Mouse (Mus musculus) left cerebral cortex, adult 8-10 months (tissue): Measurements from ENCODE around the gene Cldn34b1. TPM values are rescaled to one million over a fixed set of nuclear protein-coding genes. Genes with fewer than 3 reads are reported as not detected.
"Not testable (repeated sequence)": the region's sequence is repeated elsewhere in the genome, so short reads cannot be mapped to it uniquely, and the experiment has no call there.

Experiments
- DNase-seq, 2 experiments: peaks; one replicate each; pipeline ENCODE4 v3.0.0; 2022; ENCODE audit warnings: low spot score in 2 of 2
- total RNA-seq, 4 experiments: library from RNA; stranded (reverse); gene quantifications; 2 replicates each; pipeline ENCODE4 v1.2.4; 2022

Gene Cldn34b1
- total RNA-seq = not detected

- DNase-seq = not testable (repeated sequence)
These were observed at the start of gene Cldn34b1 for GRCm38 (mm10) chrX:154890167-154890566. Gene Cldn34b1 (minus strand): TSS chrX:154890267.

DNA sequence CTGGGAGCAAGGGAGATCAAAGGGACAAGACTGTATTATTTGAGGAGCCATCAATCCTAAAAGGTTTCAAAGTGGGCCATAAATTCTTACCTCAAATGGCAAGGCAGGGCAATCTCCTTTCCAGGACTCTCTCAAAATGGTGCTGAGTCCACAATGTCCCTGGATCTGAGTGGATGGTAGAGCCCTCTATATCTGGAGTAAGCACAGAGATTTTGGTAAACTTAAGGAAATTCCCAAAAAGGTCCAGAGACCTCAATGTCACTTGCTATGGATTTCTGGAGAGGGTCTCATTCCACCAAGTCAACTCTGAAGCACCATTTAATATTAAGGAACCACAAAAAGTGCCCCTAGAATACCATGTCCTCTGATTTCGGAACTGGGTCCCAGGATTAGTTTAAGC lies 45.8 kb upstream of the Cldn34b1 start, which contains the start of gene Magea6:
Magea6 (minus strand) TSS at position 101 of the 400 bp plus-strand sequence.
- not testable (repeated sequence) for DNase-seq

Other genes starting within 250 kb of the Cldn34b1 start
- not detected for gene Magea6, start 45.7 kb upstream of the Cldn34b1 start, total RNA-seq
- gene Magea3, start 59.2 kb upstream of the Cldn34b1 start, total RNA-seq = not detected
- gene Magea8, start 105.6 kb upstream of the Cldn34b1 start, total RNA-seq = not detected
- not detected for gene Magea5, start 172.9 kb upstream of the Cldn34b1 start, total RNA-seq
- gene Magea1, start 199.5 kb upstream of the Cldn34b1 start, total RNA-seq = not detected
- gene Magea2, start 203.4 kb upstream of the Cldn34b1 start, total RNA-seq = not detected
- not detected for gene Cldn34b2, start 238.1 kb upstream of the Cldn34b1 start, total RNA-seq